Mouse (Mus musculus) forebrain, embryonic 13.5 days (tissue): ENCODE data around the gene Pla2g2f. TPM values are rescaled to one million over a fixed set of nuclear protein-coding genes. Genes with fewer than 3 reads are reported as not detected.

ENCODE experiments used
- ATAC-seq: fragments of 200-750 bp; cut with Nextera tagmentation; 2 replicates; pipeline ENCODE4 v1.8.0; 2017
- H3K27ac ChIP-seq: fragments of 300-500 bp; sonication (generic); 2 replicates; pipeline ENCODE4 v1.5.1; 2015; ENCODE audit warnings: inconsistent platforms, mild to moderate bottlenecking, moderate library complexity
- H3K27me3 ChIP-seq: fragments of 300-500 bp; sonication (generic); 2 replicates; pipeline ENCODE4 v1.6.1; 2015; ENCODE audit warnings: mild to moderate bottlenecking, inconsistent platforms
- H3K36me3 ChIP-seq: fragments of 300-500 bp; sonication (generic); 2 replicates; pipeline ENCODE4 v1.6.1; 2015; ENCODE audit warnings: mild to moderate bottlenecking, inconsistent platforms; ENCODE audit not compliant: poor library complexity, severe bottlenecking
- H3K4me1 ChIP-seq: fragments of 300-500 bp; sonication (generic); 2 replicates; pipeline ENCODE4 v1.6.1; 2015; ENCODE audit warnings: inconsistent platforms
- H3K4me2 ChIP-seq: fragments of 300-500 bp; sonication (generic); 2 replicates; pipeline ENCODE4 v1.6.1; 2015; ENCODE audit warnings: inconsistent platforms, mild to moderate bottlenecking, moderate library complexity
- H3K4me3 ChIP-seq: fragments of 300-500 bp; sonication (generic); 2 replicates; pipeline ENCODE4 v1.5.1; 2015; ENCODE audit warnings: mild to moderate bottlenecking, inconsistent platforms
- H3K9ac ChIP-seq: fragments of 300-500 bp; sonication (generic); 2 replicates; pipeline ENCODE4 v1.6.1; 2015; ENCODE audit warnings: mild to moderate bottlenecking, inconsistent platforms
- H3K9me3 ChIP-seq: fragments of 300-500 bp; sonication (generic); replicated peaks from 2 replicates; pipeline ENCODE4 v1.6.1; 2016; ENCODE audit warnings: inconsistent platforms
- WGBS: fragments of 180-500 bp; shearing (Covaris S2); methylation state at CpG from one replicate; pipeline ENCODE4 v1.1.7; 2015; 5-methylcytosine and 5-hydroxymethylcytosine counted together
- polyA plus RNA-seq: library from polyadenylated mRNA; unstranded; fragments of >200 nt; fragmentation: Nextera tagmentation; extraction: Ambion mirVana; gene quantifications from 2 replicates; pipeline ENCODE4 v1.2.1, GENCODE M21; 2015

Gene Pla2g2f
- not detected in 2 replicates for polyA plus RNA-seq

GRCm38 (mm10) chr4:138757416-138757815 is at the start of gene Pla2g2f:
Gene Pla2g2f, minus strand, starts transcription at chr4:138757626.
- Histone ChIP-seq H3K4me3 (no peak within 1 kb of the TSS), H3K36me3 (no peaks in the 10 kb centered on the region), H3K4me1 (no peaks in the 10 kb centered on the region), H3K4me2 (no peak within 1 kb of the TSS), H3K9ac (no peak within 1 kb of the TSS), H3K27me3 (no peaks in the 10 kb centered on the region), H3K27ac (no peak within 1 kb of the TSS), H3K9me3 (no peaks in the 10 kb centered on the region)
- ATAC-seq = no peak
- WGBS = 85% methylated on average over 8 of the region's 8 CpGs

- no peak for ATAC-seq
- H3K9ac ChIP-seq = no peak overlapping the region
- WGBS = 85% methylated on average over 7 of the region's 7 CpGs
Measured at GRCm38 (mm10) chr4:138806920-138807541, 49.6 kb upstream of the Pla2g2f start.

GRCm38 (mm10) chr4:138806160-138806559 is 48.7 kb upstream of the Pla2g2f start:
- Histone ChIP-seq H3K9ac (no peak overlapping the region), H3K4me1 (peaks cover 10% of the 10 kb centered on the region), H3K36me3 (no peaks in the 10 kb centered on the region), H3K9me3 (no peaks in the 10 kb centered on the region), H3K4me3 (no peak overlapping the region), H3K4me2 (no peak overlapping the region), H3K27me3 (no peaks in the 10 kb centered on the region), H3K27ac (no peak overlapping the region)
- WGBS = 88% methylated on average over 8 of the region's 8 CpGs
- ATAC-seq = no peak

More at GRCm38 (mm10) chr4:138806920-138807541, 49.6 kb upstream of the Pla2g2f start:
- no peak overlapping the region for H3K4me2 ChIP-seq
- H3K4me1 ChIP-seq = peaks cover 10% of the 10 kb centered on the region
- H3K4me3 ChIP-seq = no peak overlapping the region
- H3K9me3 ChIP-seq = no peaks in the 10 kb centered on the region
- H3K27ac ChIP-seq = no peak overlapping the region
- no peaks in the 10 kb centered on the region for H3K36me3 ChIP-seq
- H3K27me3 ChIP-seq = no peaks in the 10 kb centered on the region

GRCm38 (mm10) chr4:138805248-138805647 is 47.8 kb upstream of the Pla2g2f start:
- Histone ChIP-seq H3K9me3 (no peaks in the 10 kb centered on the region), H3K36me3 (no peaks in the 10 kb centered on the region), H3K27me3 (no peaks in the 10 kb centered on the region), H3K4me1 (peaks cover 10% of the 10 kb centered on the region), H3K4me2 (no peak overlapping the region), H3K27ac (no peak overlapping the region), H3K9ac (no peak overlapping the region), H3K4me3 (no peak overlapping the region)
- 18% methylated on average over 8 of the region's 8 CpGs for WGBS
- no peak for ATAC-seq

GRCm38 (mm10) chr4:138802917-138803316 is 45.5 kb upstream of the Pla2g2f start:
- Histone ChIP-seq H3K9ac (no peak overlapping the region), H3K4me1 (peaks cover 10% of the 10 kb centered on the region), H3K9me3 (no peaks in the 10 kb centered on the region), H3K27ac (no peak overlapping the region), H3K4me2 (no peak overlapping the region), H3K36me3 (no peaks in the 10 kb centered on the region), H3K27me3 (no peaks in the 10 kb centered on the region), H3K4me3 (no peak overlapping the region)
- ATAC-seq = no peak
- 86% methylated on average over 11 of the region's 11 CpGs for WGBS

DNA sequence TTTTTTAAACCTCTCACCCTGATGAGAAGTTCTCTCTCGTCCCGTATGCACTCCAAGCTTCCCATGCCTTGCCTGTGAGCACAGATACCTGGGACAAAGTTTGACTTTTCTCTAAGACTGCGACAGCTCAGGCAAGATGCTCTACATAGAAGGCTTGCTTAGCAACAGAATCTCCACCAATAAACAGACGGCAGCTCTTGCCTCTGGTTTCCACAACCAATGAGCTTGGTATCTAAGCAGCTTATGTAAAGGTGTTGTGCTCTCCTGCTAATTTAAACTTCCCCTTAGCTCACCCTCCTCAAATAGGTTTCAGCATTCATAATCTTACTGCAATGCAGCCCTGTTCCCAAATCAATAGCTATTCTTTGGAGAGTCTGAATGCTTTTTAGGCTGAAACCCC is 44.2 kb upstream of the Pla2g2f start:
- Histone ChIP-seq H3K9ac (no peak overlapping the region), H3K27me3 (no peaks in the 10 kb centered on the region), H3K4me3 (no peak overlapping the region), H3K4me2 (no peak overlapping the region), H3K4me1 (peaks cover 10% of the 10 kb centered on the region), H3K36me3 (no peaks in the 10 kb centered on the region), H3K9me3 (no peaks in the 10 kb centered on the region), H3K27ac (no peak overlapping the region)
- no peak for ATAC-seq
- 88% methylated on average over 4 of the region's 4 CpGs for WGBS

- Histone ChIP-seq H3K4me1 (peaks cover 4% of the 10 kb centered on the region), H3K9ac (no peak overlapping the region), H3K4me2 (no peak overlapping the region), H3K27me3 (no peaks in the 10 kb centered on the region), H3K36me3 (no peaks in the 10 kb centered on the region), H3K9me3 (no peaks in the 10 kb centered on the region), H3K27ac (no peak overlapping the region), H3K4me3 (no peak overlapping the region)
- no peak for ATAC-seq
- 86% methylated on average over 12 of the region's 12 CpGs for WGBS
Measured at GRCm38 (mm10) chr4:138800134-138800744, 42.8 kb upstream of the Pla2g2f start.

DNA sequence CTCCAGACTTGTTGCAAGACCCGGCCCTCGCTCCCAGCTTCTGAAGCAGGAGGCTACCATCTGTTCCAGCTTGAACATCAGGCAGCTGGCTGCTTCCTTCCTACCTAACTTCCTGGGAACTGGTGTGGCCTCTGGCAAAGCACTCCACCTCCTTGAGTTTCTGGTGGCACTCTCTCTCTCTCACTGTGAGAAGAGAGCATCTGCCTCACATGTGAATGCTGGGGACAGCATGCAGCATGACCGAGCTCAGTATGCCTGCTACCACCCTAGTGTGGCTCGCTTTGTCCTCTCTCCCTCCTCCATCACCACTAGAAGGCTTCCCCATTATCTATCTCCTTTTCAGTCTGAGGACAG is 39.8 kb upstream of the Pla2g2f start:
- ATAC-seq = no peak
- no peak overlapping the region for H3K9ac ChIP-seq

DNA sequence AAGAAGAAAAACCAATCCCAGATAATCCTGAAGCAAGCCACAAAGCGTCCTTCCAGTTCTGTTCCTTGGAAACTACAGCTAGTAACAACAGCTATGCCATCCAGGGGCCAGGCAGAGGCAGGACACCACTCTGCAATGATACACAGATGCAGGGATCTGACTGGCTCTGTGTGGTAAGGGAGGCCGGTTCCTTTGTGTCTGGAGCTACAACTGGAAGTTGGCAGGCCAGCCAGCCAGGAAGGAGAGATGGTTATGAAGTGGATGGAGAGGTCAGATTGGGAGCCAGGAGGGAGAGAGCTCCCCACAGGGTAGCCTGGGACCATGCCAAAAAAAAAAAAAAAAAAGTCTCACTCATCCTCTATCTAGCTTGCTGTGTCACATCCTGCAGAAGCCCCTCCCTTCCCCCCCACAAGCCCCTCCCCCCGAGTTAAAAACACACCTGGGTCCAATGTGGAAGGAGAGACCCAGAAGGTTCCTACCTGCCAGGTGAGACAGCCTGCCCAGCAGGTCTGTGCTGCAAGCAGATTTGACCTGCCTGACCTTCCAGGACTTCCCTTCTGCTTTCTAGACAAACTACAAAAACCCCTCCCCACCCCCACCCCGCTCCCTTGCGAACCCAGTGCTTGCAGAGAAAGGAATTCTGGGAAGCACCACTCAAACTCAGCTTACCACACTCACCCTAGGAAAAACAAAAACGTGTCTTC is 39.2 kb upstream of the Pla2g2f start:
- Histone ChIP-seq H3K9me3 (no peaks in the 10 kb centered on the region), H3K4me2 (no peak overlapping the region), H3K4me3 (no peak overlapping the region), H3K36me3 (no peaks in the 10 kb centered on the region), H3K9ac (no peak overlapping the region), H3K27me3 (no peaks in the 10 kb centered on the region), H3K27ac (no peak overlapping the region), H3K4me1 (no peaks in the 10 kb centered on the region)
- WGBS = 50% methylated on average over 6 of the region's 6 CpGs
- ATAC-seq = no peak

More for the DNA sequence above, 39.8 kb upstream of the Pla2g2f start:
- Histone ChIP-seq H3K27ac (no peak overlapping the region), H3K4me1 (no peaks in the 10 kb centered on the region), H3K9me3 (no peaks in the 10 kb centered on the region), H3K4me3 (no peak overlapping the region), H3K27me3 (no peaks in the 10 kb centered on the region), H3K4me2 (no peak overlapping the region), H3K36me3 (no peaks in the 10 kb centered on the region)
- WGBS = 84% methylated on average over 4 of the region's 4 CpGs

DNA sequence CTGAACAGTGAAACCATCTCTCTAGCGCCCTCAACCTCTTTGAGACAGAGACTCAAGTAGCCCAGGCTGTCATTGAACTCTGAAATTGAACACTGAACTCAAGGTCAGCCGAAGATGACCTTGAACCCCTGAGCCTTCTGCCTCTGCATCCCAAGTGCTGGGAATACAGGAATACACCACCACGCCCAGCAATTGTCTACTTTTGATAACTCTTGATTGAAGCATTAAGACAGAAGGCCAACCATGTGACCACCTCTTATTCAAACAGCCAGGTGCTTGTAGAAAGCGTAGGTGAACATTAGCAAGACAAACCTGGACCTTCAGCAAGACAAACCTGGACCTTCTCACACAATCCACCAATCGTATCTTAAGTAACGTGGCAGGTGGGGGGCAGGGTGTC is 36.9 kb upstream of the Pla2g2f start:
- 85% methylated on average over 6 of the region's 6 CpGs for WGBS
- no peaks in the 10 kb centered on the region for H3K36me3 ChIP-seq
- H3K4me2 ChIP-seq = no peak overlapping the region
- H3K27ac ChIP-seq = no peak overlapping the region
- no peak for ATAC-seq
- H3K27me3 ChIP-seq = no peaks in the 10 kb centered on the region
- H3K9me3 ChIP-seq = no peaks in the 10 kb centered on the region
- no peak overlapping the region for H3K9ac ChIP-seq
- H3K4me1 ChIP-seq = no peaks in the 10 kb centered on the region
- H3K4me3 ChIP-seq = no peak overlapping the region

- no peaks in the 10 kb centered on the region for H3K9me3 ChIP-seq
- H3K9ac ChIP-seq = no peak overlapping the region
- H3K4me3 ChIP-seq = no peak overlapping the region
- WGBS = 58% methylated on average over 2 of the region's 2 CpGs
- H3K27ac ChIP-seq = no peak overlapping the region
- H3K4me2 ChIP-seq = no peak overlapping the region
- no peaks in the 10 kb centered on the region for H3K4me1 ChIP-seq
- no peak for ATAC-seq
- no peaks in the 10 kb centered on the region for H3K36me3 ChIP-seq
- H3K27me3 ChIP-seq = no peaks in the 10 kb centered on the region
Measured at GRCm38 (mm10) chr4:138793276-138793675, 35.9 kb upstream of the Pla2g2f start.

DNA sequence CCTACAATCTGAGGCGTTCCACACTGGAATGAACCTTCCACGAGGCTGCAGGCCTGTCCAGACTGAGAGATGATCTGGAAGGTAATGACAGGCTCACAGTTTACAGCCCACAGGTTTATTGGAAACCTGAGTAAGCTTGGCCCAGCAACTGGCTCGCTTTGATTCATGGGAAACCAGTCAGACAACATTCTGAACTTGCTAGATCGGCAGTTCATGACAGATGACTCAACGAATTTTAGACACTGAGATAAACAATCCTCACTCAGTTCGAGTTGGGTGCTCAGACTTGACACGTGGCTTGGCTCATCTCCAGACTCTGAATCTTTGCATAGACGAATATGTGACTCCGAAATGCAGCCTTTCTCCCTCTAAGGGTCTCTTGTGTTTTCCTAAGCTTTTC is 35.2 kb upstream of the Pla2g2f start:
- no peak overlapping the region for H3K27ac ChIP-seq
- no peak overlapping the region for H3K4me3 ChIP-seq
- H3K9me3 ChIP-seq = no peaks in the 10 kb centered on the region
- H3K4me1 ChIP-seq = no peaks in the 10 kb centered on the region
- no peaks in the 10 kb centered on the region for H3K36me3 ChIP-seq
- no peak for ATAC-seq
- H3K9ac ChIP-seq = no peak overlapping the region
- no peaks in the 10 kb centered on the region for H3K27me3 ChIP-seq
- no peak overlapping the region for H3K4me2 ChIP-seq
- 76% methylated on average over 9 of the region's 9 CpGs for WGBS
